Mouse (Mus musculus) hindbrain, embryonic 15.5 days (tissue): ENCODE results near the gene Abhd8. TPM values are rescaled to one million over a fixed set of nuclear protein-coding genes. Genes with fewer than 3 reads are reported as not detected.

ENCODE experiments used
- polyA plus RNA-seq: library from polyadenylated mRNA; unstranded; fragments of >200 nt; fragmentation: Nextera tagmentation; extraction: Ambion mirVana; gene quantifications from 2 replicates; pipeline ENCODE4 v1.2.1, GENCODE M21; 2015

The Abhd8 gene
- polyA plus RNA-seq, 1 experiment from 2014 or later = 195 TPM

Other genes with a start within 250 kb of the Abhd8 start
- gene Myo9b, start 190.9 kb downstream of the Abhd8 start, polyA plus RNA-seq = 17.3 and 17.9 TPM in 2 replicates
- 62.6 and 64.5 TPM in 2 replicates for gene Haus8, start 190.7 kb downstream of the Abhd8 start, polyA plus RNA-seq
- 113 TPM in 2 replicates for gene Use1, start 96.8 kb downstream of the Abhd8 start, polyA plus RNA-seq
- gene Ocel1, start 92.4 kb downstream of the Abhd8 start, polyA plus RNA-seq = 6.6 and 7.4 TPM in 2 replicates
- gene Nr2f6, start 81.7 kb downstream of the Abhd8 start, polyA plus RNA-seq = 29.3 and 31.4 TPM in 2 replicates
- gene Ushbp1, start 67.9 kb downstream of the Abhd8 start, polyA plus RNA-seq = 7.6 and 7.7 TPM in 2 replicates
- 96.4 and 99.4 TPM in 2 replicates for gene Babam1, start 66.8 kb downstream of the Abhd8 start, polyA plus RNA-seq
- 11.0 and 11.3 TPM in 2 replicates for gene Ankle1, start 57.6 kb downstream of the Abhd8 start, polyA plus RNA-seq
- gene Mrpl34, start 1.3 kb upstream of the Abhd8 start, polyA plus RNA-seq = 172 and 189 TPM in 2 replicates
- 217 and 231 TPM in 2 replicates for gene Dda1, start 5.5 kb upstream of the Abhd8 start, polyA plus RNA-seq
- gene Ano8, start 22.3 kb upstream of the Abhd8 start, polyA plus RNA-seq = 7.7 and 8.6 TPM in 2 replicates
- gene Gtpbp3, start 24.4 kb upstream of the Abhd8 start, polyA plus RNA-seq = 12.0 and 15.3 TPM in 2 replicates
- 9.5 and 10.9 TPM in 2 replicates for gene Plvap, start 48.1 kb upstream of the Abhd8 start, polyA plus RNA-seq
- 0.31 and 0.41 TPM in 2 replicates for gene Ccdc194, start 62.1 kb upstream of the Abhd8 start, polyA plus RNA-seq
- gene Bst2, start 73.8 kb upstream of the Abhd8 start, polyA plus RNA-seq = 11.3 and 19.5 TPM in 2 replicates
- 60.3 and 61.7 TPM in 2 replicates for gene Mvb12a, start 79.3 kb upstream of the Abhd8 start, polyA plus RNA-seq
- 0.21 and 0.38 TPM in 2 replicates for gene Tmem221, start 95.2 kb upstream of the Abhd8 start, polyA plus RNA-seq
- 0.06 and 0.08 TPM in 2 replicates for gene Nxnl1, start 102.9 kb upstream of the Abhd8 start, polyA plus RNA-seq
- gene Slc27a1, start 105.2 kb upstream of the Abhd8 start, polyA plus RNA-seq = 83.9 and 87.4 TPM in 2 replicates
- gene Pgls, start 128.5 kb upstream of the Abhd8 start, polyA plus RNA-seq = 224 and 233 TPM in 2 replicates
- gene Fam129c, start 134.0 kb upstream of the Abhd8 start, polyA plus RNA-seq = 6.5 and 8.9 TPM in 2 replicates
- 65.6 and 78.2 TPM in 2 replicates for gene Colgalt1, start 147.3 kb upstream of the Abhd8 start, polyA plus RNA-seq
- 20.8 and 24.7 TPM in 2 replicates for gene Unc13a, start 208.1 kb upstream of the Abhd8 start, polyA plus RNA-seq
- 6.1 and 7.0 TPM in 2 replicates for gene Jak3, start 212.6 kb upstream of the Abhd8 start, polyA plus RNA-seq
- gene Insl3, start 225.6 kb upstream of the Abhd8 start, polyA plus RNA-seq = 0.47 and 1.5 TPM in 2 replicates
- 0.45 and 0.52 TPM in 2 replicates for gene B3gnt3, start 238.1 kb upstream of the Abhd8 start, polyA plus RNA-seq